ENCODE assay signal across 9 mouse cellular contexts in genomic region chr12:100131655-100132054, GRCm38 (mm10). TPM values are rescaled to one million over a fixed set of nuclear protein-coding genes. Genes with fewer than 3 reads are reported as not detected.
DNase-seq lines count a peak whose midpoint lies in the region; ATAC-seq lines count a peak whose summit lies in the region.
"Had no signal": no experiment of that assay in that cellular context is flagged by ENCODE, and none has a peak within 500 bp of the region (broad histone marks: within the 10 kb centered on the region; RNA-seq: fewer than 3 reads in every experiment).

No protein-coding gene starts in this region.

- H3K4me3 ChIP-seq in heart, embryonic 12.5 days: no peak overlapping the region
- H3K4me3 ChIP-seq: limb, embryonic 13.5 days had no signal

- WGBS in heart, embryonic 12.5 days: 37% methylated on average over 8 of the region's 8 CpGs

- peak; percentile 93 for DNase-seq in heart, adult 11 months
- DNase-seq in NIH3T3 (ENCODE audit: low read depth): peak; percentile 90
- peak; percentile 86 to 92 for DNase-seq in cerebellum, postnatal 10 days
- DNase-seq in frontal cortex, adult 2 months (ENCODE audit: extremely low spot score in 1 of 2, low spot score in 1 of 2): peak; percentile 48 to 86
- DNase-seq in kidney, adult 9 months: peak; percentile 74
- DNase-seq in lung, postnatal 10 days: peak; percentile 83
- DNase-seq in right cerebral cortex, postnatal 10 days (ENCODE audit: low spot score in 2 of 2): peak; percentile 71 to 83

- H3K9ac ChIP-seq in heart, embryonic 12.5 days: no peak overlapping the region
- H3K9ac ChIP-seq: limb, embryonic 13.5 days had no signal

- H3K9me3 ChIP-seq in heart, embryonic 12.5 days (replicated peaks): no peaks in the 10 kb centered on the region
- H3K9me3 ChIP-seq: limb, embryonic 13.5 days had no signal

- no peak overlapping the region for H3K4me2 ChIP-seq in heart, embryonic 12.5 days
- H3K4me2 ChIP-seq: limb, embryonic 13.5 days had no signal

- H3K27me3 ChIP-seq in heart, embryonic 12.5 days (replicated peaks): no peaks in the 10 kb centered on the region
- H3K27me3 ChIP-seq: limb, embryonic 13.5 days had no signal

- H3K36me3 ChIP-seq in heart, embryonic 12.5 days: peaks cover 69% of the 10 kb centered on the region

- no peak for ATAC-seq in heart, embryonic 12.5 days (ENCODE audit: insufficient number of reproducible peaks, low FRiP score)

- no peak overlapping the region for H3K27ac ChIP-seq in heart, embryonic 12.5 days (ENCODE audit: poor library complexity, severe bottlenecking)
- H3K27ac ChIP-seq: limb, embryonic 13.5 days had no signal

- peaks cover 23% of the 10 kb centered on the region for H3K4me1 ChIP-seq in heart, embryonic 12.5 days (replicated peaks)

RNA-seq across cellular contexts. Expression of gene Psmc1, which starts 21.7 kb away (rescaled TPM):
- 210 and 221 TPM in 2 replicates for polyA plus RNA-seq in heart, embryonic 12.5 days (2016; fragmentation: Nextera tagmentation; extraction: Ambion mirVana)
- 133 and 152 TPM in 2 replicates for polyA plus RNA-seq in frontal cortex, adult 2 months (2012; rRNA removed)

RNA-seq across cellular contexts. Expression of gene Nrde2, which starts 27.8 kb away (rescaled TPM):
- polyA plus RNA-seq in heart, embryonic 12.5 days (2016; fragmentation: Nextera tagmentation; extraction: Ambion mirVana): 9.5 and 10.8 TPM in 2 replicates
- polyA plus RNA-seq in frontal cortex, adult 2 months (2012; rRNA removed): 12.0 and 14.9 TPM in 2 replicates
